ENCODE assay signal across 8 mouse cellular contexts in genomic region chr7:139299424-139299823, GRCm38 (mm10). TPM values are rescaled to one million over a fixed set of nuclear protein-coding genes. Genes with fewer than 3 reads are reported as not detected.
DNase-seq lines count a peak whose midpoint lies in the region; ATAC-seq lines count a peak whose summit lies in the region.

No protein-coding gene starts in this region.

- WGBS in forebrain, embryonic 10.5 days = 22% methylated on average over 8 of the region's 8 CpGs
- WGBS in forebrain, embryonic 13.5 days = 22% methylated on average over 8 of the region's 8 CpGs
- WGBS in limb, embryonic 10.5 days = 18% methylated on average over 8 of the region's 8 CpGs

- H3K9me3 ChIP-seq in forebrain, embryonic 10.5 days = no peaks in the 10 kb centered on the region
- H3K9me3 ChIP-seq in forebrain, embryonic 13.5 days (replicated peaks) = no peaks in the 10 kb centered on the region
- no peaks in the 10 kb centered on the region for H3K9me3 ChIP-seq in limb, embryonic 10.5 days (replicated peaks)

- peak; percentile 87 for DNase-seq in forebrain, embryonic 10.5 days (ENCODE audit: extremely low spot score, low spot score)
- peak; percentile 81 for DNase-seq in cerebellum, adult 9-11 months
- DNase-seq in gastrocnemius, postnatal 10 days = peak; percentile 96
- DNase-seq in kidney, adult 11 months = peak; percentile 52
- DNase-seq in limb, embryonic 10.5 days (ENCODE audit: low spot score) = peak; percentile 96
- DNase-seq in naive thymus-derived CD4-positive, alpha-beta T cell, adult 2 months (ENCODE audit: low read depth) = peak; percentile 77
- peak; percentile 71 to 91 for DNase-seq in spleen, postnatal 4 days (ENCODE audit: low spot score in 2 of 2)

- no peaks in the 10 kb centered on the region for H3K36me3 ChIP-seq in forebrain, embryonic 10.5 days (replicated peaks)
- H3K36me3 ChIP-seq in forebrain, embryonic 13.5 days (ENCODE audit: poor library complexity, severe bottlenecking) = no peaks in the 10 kb centered on the region
- H3K36me3 ChIP-seq in limb, embryonic 10.5 days = no peaks in the 10 kb centered on the region

- H3K27ac ChIP-seq in forebrain, embryonic 10.5 days = no peak overlapping the region
- no peak overlapping the region for H3K27ac ChIP-seq in forebrain, embryonic 13.5 days
- peak overlapping the region; percentile 46; the same call in 1 of the 2 replicates for H3K27ac ChIP-seq in limb, embryonic 10.5 days

- peaks cover 35% of the 10 kb centered on the region for H3K27me3 ChIP-seq in forebrain, embryonic 10.5 days (ENCODE audit: poor library complexity, severe bottlenecking)
- H3K27me3 ChIP-seq in forebrain, embryonic 13.5 days = peaks cover 22% of the 10 kb centered on the region
- peaks cover 26% of the 10 kb centered on the region; the same call in 1 of the 2 replicates for H3K27me3 ChIP-seq in limb, embryonic 10.5 days (ENCODE audit: low read depth, poor library complexity, severe bottlenecking)

- H3K4me3 ChIP-seq in forebrain, embryonic 10.5 days = no peak overlapping the region
- no peak overlapping the region for H3K4me3 ChIP-seq in forebrain, embryonic 13.5 days
- no peak overlapping the region for H3K4me3 ChIP-seq in limb, embryonic 10.5 days

- H3K4me2 ChIP-seq in forebrain, embryonic 13.5 days = no peak overlapping the region

- ATAC-seq in forebrain, embryonic 13.5 days = no peak; the same call in 1 of the 2 replicates

- H3K4me1 ChIP-seq in forebrain, embryonic 10.5 days = peaks cover 27% of the 10 kb centered on the region
- 0 out of 2 replicates have a peak, but pooled peaks cover 3% of the 10 kb centered on the region for H3K4me1 ChIP-seq in forebrain, embryonic 13.5 days
- H3K4me1 ChIP-seq in limb, embryonic 10.5 days = peaks cover 27% of the 10 kb centered on the region

- H3K9ac ChIP-seq in forebrain, embryonic 13.5 days = no peak overlapping the region

RNA-seq across cellular contexts. Expression of gene Pwwp2b, which starts 51.1 kb away (rescaled TPM):
- 3.7 and 3.8 TPM in 2 replicates for polyA plus RNA-seq in forebrain, embryonic 10.5 days (2016; fragmentation: Nextera tagmentation; extraction: Ambion mirVana)
- 4.5 and 4.7 TPM in 2 replicates for polyA plus RNA-seq in forebrain, embryonic 13.5 days (2015; fragmentation: Nextera tagmentation; extraction: Ambion mirVana)
- 1 to 10 TPM; 3.5 to 5.2 TPM for total RNA-seq in gastrocnemius, postnatal 10 days (2021)
- polyA plus RNA-seq in limb, embryonic 10.5 days (2016; fragmentation: Nextera tagmentation; extraction: Ambion mirVana) = 5.3 and 5.8 TPM in 2 replicates
